Mouse (Mus musculus) frontal cortex, postnatal 14 days (tissue): Measurements from ENCODE around the gene Zfp811.

Source experiments
- DNase-seq, 2 experiments: peaks; one replicate each; pipeline ENCODE4 v3.0.0; 2022; ENCODE audit warnings: low spot score in 2 of 2

Zfp811 gene

GRCm38 (mm10) chr17:32757331-32757730 lies 52.4 kb downstream of the Zfp811 start:
- DNase-seq: no peak

DNA sequence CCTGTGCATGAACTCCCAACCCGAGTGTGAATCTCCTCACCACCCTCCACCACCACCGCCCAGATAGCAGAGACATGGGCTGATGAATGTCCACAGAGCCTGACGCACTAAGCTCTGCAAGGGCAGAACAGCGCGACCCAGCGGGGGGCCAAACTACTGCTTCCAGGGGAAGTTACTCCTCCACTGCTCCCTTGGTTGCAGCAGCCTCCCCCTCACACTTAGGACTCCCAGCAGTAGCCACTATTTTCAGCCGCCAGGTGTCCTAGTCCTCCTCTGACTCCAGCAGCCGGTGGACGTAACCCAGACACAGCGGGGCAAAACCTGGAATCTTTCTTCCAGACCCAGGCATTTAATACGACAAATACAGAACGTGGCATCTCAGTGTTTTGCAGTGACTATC lies 56.1 kb downstream of the Zfp811 start:
- no peak for DNase-seq

DNA sequence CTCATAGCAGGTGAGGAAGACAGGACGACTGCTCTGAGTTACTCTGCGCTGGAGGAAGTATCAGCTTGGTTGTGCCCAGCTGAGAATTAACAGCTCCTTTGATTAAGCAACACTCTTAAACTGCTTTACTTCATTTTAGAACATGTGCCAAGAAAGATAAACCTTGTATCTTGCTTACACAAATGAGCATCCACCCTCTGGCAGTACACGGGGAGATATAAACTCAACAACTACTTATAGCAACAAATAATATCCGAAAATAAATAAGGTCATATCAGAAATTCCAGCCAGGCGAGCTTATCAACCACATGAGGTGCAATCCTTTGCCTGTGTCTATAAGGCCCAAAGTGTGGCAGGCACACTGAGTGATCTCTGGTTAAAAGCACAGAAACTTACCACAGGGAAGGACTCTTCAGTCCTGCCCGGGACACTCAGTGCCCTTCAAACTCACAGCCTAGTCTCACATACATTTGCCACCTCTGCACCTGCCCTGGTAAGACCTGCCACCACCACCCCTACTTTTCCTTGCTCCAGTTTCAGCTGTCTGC lies 56.8 kb downstream of the Zfp811 start:
- no peak for DNase-seq

- DNase-seq: no peak
Observed at GRCm38 (mm10) chr17:32750611-32751010, 59.1 kb downstream of the Zfp811 start.
